Mouse (Mus musculus) left cerebral cortex, postnatal 14 days (tissue): ENCODE data around the gene Gm20721. TPM values are rescaled to one million over a fixed set of nuclear protein-coding genes. Genes with fewer than 3 reads are reported as not detected.
"Not testable (repeated sequence)": the region's sequence is repeated elsewhere in the genome, so short reads cannot be mapped to it uniquely, and the experiment has no call there.

Experiments
- DNase-seq, 2 experiments: peaks; one replicate each; pipeline ENCODE4 v3.0.0; 2021 to 2022; ENCODE audit warnings: low spot score in 2 of 2, mixed read lengths in 1 of 2
- intact Hi-C: fragments of 180-260 bp; cut with DNase I; formaldehyde crosslinking; loops from one replicate; pipeline ENCODE4 v1.15.1; 2025
- total RNA-seq, 2 experiments: library from RNA; stranded (reverse); gene quantifications; 2 replicates each; pipeline ENCODE4 v1.2.3; 2021

Gm20721 gene
- total RNA-seq, 2 experiments from 2014 or later = 2.3 to 2.7 TPM

DNA sequence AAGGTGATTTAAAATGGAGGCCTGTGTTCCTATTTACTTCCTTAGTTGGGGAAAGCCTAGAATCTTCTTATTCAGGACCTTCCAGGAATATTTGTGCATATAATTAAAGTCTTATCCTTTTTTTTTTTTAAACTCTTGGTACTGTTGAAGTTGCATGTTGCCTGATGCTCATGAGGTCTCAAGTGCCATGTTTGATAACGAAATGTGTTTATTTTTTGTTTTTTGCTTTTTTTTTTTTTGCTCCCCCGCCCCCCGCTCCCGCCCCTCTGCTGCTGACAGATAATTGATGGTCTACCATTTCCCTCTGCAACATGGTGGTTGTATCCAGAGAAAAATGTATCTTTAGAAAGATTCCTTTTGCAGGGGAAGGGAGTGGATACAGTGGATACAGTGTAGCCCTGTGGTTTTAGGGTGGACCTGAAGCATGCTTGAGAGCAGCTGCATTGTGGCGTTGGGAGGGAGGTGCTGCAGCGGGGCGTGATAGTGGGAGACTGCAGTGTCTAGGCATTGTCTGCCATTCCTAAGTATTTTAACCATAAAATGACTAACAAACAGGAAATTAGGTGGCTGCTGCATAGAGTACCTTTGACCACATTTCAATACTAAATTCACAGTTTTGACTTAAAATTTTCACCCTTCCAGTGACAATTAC, 13.1 kb downstream of the Gm20721 start:
- no peak for DNase-seq
- intact Hi-C loops = loop anchor here (5.0 kb wide), 1 partner anchor 129 kb away; the partner anchor contains the start of gene Atp5e

DNA sequence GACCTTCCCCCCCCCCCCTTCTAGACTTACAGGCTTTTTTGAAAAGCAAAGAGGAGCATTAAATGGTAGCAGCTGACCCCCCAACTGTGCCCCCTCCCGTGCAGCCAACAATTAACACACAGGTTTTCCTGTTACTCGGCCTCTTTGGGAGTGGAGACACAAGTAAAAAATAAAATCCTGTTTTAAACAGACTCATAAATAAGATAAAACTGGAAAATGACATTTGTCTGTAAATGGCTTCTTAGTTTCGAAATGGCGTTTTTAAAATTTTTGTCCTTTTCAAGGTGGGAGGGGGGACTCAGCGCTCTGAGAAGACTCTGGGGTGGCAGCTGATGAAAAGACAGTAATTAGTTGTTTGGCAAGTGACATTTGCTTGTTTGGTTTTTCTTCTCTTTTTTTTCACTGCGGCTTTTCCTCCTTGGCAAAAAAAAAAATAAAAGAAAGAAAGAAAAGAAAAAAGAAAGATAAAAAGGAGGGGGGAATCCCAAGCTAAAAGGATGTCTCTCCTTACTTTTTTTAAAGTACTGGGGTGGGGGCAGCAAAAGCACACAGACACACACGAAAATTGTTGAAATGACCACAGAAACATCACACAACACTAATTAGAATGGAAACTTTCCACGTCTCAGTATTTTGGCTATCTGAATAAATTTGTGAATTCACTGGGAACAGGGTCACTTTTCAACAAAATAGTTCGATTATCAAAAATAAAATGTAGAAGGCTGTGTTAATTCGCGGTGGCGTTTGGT, 15.1 kb downstream of the Gm20721 start:
- DNase-seq = no peak
- intact Hi-C loops = loop anchor here (5.0 kb wide), 1 partner anchor 131 kb away; the partner anchor contains the start of gene Atp5e

DNA sequence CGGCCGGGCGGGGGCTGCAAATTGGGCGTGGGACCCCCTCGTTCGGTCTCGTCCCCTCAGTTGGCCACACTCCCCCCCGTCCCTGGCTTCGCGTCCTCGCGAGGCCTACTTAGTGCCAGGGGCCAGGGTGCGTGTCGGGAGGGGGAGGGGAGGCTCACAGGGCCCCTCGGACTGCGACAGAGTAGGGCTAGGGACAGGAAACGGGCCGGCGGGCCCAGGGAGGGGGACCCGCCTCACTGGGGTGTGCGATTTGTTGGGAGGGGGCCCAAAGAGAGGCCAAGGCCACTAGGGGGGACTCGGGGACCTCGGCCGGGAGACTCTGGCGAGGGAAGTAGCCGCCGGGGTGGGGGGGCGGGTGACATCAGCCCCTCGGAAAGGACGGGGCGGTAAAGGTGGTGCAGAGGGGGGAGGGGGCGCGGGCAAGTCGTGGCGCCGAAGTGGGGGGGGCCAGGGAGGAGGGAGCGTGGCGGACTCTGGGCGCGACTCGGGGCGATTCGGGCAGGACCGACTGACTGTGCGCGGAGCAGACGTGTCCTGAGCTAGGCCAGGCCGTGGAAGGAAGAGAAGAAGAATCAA, 15.8 kb downstream of the Gm20721 start:
- DNase-seq = peak; percentile 60 to 71
- intact Hi-C loops = loop anchor here (5.0 kb wide), 1 partner anchor 132 kb away; the partner anchor contains the start of gene Atp5e

DNA sequence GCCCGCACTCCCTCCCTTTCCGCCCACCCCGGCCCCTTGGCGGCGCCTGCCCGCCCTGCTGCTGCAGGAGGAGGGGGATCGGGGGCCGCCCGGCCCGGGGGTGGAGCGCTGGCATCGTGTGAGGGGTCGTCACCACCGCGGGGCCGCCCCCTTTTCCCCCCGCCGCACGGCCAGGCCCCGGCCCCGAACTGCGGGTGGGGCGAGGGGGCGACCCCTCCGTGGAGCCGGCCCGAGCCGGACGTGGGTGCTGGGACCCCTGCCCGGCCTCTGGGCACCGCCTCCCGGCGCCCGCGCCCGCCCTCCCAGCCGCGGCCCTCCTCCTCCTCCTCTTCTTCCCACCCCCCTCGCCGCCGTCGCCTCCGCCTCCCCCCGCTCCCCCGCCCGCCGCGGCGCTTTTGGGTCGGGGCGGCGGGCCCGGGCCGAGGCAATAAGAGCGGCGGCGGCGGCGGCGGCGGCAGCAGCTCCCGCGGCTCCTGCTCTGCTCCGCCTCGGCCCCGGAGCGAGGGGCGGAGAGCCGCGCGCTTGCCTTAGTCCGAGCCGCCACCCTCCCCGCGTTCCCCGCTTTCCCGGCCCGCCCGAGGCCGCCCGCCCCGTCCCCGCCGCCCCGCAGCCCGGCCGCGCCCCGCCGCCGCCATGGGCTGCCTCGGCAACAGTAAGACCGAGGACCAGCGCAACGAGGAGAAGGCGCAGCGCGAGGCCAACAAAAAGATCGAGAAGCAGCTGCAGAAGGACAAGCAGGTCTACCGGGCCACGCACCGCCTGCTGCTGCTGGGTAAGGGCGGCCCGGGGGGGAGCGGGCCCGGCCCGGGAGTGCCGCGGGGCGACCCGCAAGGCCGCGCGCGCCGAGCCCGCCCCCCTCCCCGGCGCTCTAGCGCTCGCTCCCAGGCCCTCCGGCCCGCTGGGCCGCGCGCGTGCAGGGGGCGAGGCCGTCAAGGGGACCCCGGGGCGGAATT, 16.6 kb downstream of the Gm20721 start:
- peak; percentile 63 to 75 for DNase-seq
- intact Hi-C loops = loop anchor here (5.0 kb wide), 1 partner anchor 132 kb away; the partner anchor contains the start of gene Atp5e

DNA sequence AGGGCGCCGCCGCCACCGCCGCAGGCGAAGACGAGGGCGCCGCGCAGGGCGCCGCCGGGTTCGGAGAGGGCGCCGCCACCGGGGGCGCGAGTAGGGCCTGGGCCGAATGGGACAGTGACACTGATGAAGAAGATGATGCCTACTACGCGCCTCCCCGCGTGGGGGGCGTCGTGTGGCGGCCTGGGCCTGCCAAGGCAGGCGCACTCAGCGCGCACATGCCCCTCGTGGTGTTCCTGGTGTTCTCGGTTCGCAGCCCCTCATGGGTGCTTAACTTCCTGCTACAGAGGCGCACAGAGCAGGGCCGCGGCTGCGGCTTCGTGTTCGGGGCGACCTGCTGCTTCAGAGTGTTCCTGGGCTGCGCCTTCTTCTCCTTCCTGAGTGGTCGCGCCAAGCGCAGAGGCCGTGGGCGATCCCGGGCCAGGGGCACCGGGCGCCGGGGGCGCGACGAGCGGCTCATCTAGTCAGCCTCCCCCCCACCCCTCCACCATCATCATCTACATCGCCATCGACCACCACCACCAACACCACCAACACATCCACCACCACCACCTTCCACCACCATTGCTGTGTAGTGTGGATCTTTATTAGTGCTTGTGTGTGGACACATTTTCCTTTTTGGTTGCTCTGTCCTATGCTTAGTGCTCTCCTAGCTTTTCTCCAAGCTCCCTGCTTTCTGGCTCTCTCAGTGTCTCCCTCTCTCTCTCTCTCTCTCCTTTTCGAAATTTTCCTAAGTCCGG, 17.4 kb downstream of the Gm20721 start:
- intact Hi-C loops = no loop called here
- no peak for DNase-seq

DNA sequence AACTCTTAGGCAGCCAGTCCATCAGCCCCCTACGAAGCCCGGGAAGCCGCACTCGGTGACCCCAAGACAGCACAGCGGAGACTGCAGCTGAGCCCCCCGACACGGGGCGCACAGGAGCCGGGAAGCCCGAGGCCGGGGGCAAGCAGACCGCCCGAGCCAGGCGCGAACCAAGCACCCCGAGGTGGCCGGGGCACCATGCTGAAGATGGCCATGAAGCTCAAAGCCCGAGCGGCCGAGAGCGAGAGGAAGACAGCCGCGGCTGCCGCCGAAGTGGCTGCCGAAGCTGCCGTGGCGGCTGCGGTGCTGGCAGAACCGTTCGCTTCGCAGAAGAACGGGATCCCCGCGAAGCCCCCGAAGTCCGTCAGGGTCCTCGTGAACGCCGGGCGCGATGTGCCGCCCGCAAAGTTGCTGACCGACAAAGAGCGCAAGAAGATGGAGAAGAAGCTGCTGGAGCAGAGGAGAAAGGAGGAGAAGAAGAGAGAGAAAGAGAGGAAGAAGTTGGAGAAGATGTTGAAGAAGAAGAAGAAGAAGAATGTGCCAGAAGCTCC, 18.1 kb downstream of the Gm20721 start:
- DNase-seq = no peak
- intact Hi-C loops = no loop called here

DNA sequence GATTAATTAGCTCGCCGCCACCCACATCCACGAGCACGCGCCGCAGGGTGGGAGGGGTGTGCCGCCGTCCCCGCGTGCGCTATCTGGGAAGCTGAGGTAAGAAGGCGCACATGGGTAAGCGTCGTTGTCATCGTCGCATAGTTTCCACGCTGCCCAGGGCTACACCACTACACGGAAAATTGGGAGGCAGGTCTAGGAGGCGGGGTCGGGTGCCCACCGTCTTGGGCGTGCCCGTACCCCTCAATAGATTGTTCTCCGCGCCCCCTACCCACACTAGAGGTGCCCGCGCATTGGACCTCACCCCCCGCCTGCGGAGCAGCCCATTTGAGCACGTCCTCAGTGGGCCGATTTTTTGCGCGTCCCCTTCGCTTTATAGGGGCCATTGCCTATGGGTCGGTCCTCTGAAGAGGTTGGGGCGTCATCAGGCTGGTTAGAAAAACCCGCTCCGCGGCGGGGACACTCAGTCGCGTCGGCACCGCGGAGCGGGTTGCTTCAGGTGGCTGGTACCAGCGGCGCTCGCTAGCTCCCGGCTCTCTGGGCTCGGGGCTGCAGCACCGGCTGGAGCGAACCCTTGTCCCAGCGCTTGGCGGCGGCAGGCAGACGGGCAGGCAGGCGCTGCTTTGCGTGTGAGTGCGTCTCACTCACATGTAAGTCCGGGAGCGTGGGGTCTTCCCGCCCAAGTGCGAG, 19.1 kb downstream of the Gm20721 start:
- DNase-seq = peak; percentile 77 to 79
- intact Hi-C loops = no loop called here

DNA sequence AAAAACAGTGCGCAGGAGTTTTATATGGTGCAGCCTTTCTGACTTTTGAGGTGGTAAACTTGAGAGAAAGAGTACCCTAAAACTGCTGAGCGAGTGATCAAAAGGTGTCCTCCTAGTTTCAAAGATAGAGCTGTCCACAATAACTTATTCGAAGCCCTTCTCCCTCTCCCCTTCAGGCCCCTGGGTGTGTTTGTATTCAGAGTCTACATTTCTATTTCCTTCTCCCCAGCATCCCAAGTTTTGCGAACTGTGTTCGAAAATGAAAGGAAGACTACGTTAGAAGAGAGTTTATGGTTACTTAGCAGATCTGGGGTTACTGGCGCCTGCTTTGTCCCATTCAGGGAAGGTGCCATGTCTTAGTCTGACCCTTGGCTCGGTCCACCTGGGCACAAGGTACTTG, 20.0 kb downstream of the Gm20721 start:
- no peak for DNase-seq
- intact Hi-C loops = no loop called here

DNA sequence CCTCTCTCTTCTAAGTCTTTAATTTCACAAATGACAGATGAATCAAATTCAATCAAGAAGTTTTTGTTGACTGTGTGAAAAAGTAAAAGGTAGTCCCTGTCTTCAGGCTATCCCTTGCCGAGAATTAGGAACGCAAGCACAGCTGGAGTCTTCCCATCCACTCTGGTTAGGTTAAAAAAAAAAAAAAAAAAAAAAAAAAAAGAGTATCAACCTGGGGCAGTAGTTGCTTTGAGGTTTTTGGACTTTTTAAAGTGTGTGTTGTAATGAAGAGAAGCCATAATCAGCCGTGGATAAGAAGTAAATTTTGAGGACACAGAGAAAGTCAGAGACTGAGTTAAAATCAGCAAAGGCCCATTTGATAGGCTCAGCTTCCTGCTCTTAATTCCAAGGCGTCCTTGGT, 20.5 kb downstream of the Gm20721 start:
- intact Hi-C loops = no loop called here
- no peak for DNase-seq

DNA sequence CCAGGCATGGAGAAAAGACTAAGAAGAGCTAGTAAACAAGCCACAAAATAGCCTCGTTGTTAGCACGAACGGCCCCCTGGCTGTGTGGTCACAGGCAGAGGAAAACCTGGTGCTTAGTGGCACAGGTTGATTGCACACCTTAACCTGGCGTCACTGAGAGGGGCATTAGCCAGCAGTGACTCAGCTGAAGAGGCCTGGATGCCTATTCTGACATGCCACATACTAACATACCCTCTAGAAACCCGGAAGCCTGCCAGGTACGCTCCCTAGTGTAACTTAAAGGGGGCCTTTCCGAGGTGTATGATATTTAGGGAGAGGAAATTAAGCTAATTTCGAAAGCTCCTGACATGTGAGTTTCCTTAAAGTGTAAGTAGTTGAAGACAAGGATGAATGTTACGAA, 29.9 kb downstream of the Gm20721 start:
- intact Hi-C loops = no loop called here
- no peak for DNase-seq

DNA sequence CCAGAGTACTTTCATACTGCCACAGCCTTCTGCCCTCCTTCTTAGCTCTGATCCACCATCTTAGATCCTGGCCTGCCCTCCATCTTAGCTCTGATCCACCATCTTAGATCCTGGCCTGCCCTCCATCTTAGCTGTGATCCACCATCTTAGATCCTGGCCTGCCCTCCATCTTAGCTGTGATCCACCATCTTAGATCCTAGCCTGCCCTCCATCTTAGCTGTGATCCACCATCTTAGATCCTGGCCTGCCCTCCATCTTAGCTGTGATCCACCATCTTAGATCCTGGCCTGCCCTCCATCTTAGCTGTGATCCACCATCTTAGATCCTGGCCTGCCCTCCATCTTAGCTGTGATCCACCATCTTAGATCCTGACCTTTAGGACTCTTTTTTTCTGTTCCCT, 31.1 kb downstream of the Gm20721 start:
- intact Hi-C loops, DNase-seq: not testable (repeated sequence)

DNA sequence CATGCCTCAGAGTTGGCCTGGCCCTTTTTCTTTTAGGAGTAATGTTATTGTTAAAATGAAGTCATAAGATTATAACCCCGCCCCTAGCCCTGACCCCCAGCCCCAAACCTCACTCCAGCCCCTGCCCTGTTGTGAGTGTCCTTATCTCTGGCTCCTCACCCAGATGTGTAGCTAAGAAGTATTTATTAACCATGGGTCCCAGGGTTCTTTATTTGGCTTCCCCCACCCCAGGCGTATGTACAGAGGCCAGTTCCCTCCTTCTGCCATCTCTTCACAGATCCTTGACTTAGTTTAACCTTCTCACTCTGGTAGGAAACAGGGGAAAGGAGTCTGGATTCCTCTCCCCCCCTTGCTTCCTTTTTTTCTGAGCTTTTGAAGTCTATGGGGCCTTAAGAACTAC, 33.9 kb downstream of the Gm20721 start:
- no peak for DNase-seq
- intact Hi-C loops = loop anchor here (1.0 to 5.0 kb wide), 5 partner anchors 150 to 546 kb away; partner anchors contain the start of gene Atp5e

DNA sequence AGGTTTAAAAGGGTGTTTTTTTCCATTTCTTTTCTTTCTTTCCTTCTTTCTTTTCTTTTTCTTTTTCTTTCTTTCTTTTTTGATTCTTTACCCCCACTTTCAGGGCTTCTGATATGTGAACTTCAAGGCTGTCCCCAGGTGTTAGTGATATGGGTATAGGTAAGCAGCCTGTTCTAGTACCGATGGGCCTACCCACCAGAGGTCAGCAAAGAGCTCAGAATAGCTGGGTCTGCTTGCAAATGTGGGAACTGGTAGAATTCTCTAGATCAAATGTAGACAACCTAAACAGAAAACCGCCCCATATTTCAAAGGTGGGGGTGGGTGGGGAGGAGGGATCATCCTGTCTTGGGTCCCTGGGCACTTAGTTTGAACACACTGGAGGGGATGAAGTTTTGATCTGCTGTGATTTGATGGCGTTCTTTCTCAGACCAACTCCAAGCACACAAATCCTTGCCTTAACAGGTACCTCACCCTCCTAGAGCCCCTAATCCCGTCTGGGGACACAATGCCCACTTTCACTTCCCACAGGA, 34.3 kb downstream of the Gm20721 start:
- intact Hi-C loops = loop anchor here (2.0 to 5.0 kb wide), 4 partner anchors 150 to 547 kb away; partner anchors contain the start of gene Atp5e
- peak; percentile 88 to 89 for DNase-seq

DNA sequence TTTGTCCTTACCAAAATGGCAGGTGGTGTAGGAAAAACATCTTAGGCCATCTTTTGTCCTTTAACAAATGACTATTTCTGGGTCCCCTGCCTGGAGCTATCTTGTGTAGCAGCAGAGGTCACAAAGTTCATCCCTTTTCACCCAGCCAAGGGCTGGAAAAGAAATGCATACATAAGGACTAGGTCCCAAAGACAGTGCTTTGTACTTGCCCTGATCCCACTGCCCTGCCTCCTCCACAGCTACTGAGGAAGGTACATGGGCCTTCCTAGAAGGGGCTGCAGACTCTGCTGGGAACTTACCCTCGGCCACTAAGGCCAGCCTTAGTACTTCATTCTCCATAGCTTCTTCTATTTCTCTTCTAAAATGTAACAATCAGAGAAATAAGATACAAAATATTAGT, 34.9 kb downstream of the Gm20721 start:
- no peak for DNase-seq
- intact Hi-C loops = loop anchor here (1.0 to 5.0 kb wide), 5 partner anchors 151 to 589 kb away; partner anchors contain the start of gene Atp5e

DNA sequence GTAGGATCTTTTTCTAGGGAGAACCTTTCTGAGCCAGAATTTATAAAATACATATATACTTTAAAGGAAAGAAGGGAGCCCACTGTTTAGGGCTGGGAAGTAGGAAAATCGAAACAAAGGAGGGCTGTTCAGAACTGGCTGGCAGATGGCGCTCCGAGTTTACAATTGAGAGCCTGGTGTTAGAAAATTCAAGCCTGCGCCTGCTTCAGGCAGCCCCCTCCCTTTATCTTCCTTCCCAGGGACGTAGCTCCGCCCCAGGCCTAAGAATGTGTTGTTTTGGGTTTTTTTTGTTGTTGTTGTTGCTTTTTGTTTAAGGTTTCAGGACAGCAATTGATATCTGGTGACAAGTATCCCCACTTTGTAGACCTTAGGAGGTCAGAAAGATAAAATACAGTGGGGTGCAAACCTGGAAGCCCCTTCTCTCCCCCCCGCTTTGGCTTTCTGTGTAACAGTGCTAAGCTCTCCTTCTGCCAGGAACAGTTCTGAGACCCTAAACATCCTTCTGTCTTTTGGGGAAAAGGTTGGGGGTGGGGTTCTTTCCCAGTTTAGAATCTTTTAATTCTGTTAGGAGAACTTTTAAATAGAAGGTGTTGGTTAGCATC, 35.5 kb downstream of the Gm20721 start:
- DNase-seq = peak; percentile 67 to 69
- intact Hi-C loops = loop anchor here (1.0 to 5.0 kb wide), 3 partner anchors 151 to 589 kb away; partner anchors contain the start of gene Atp5e

DNA sequence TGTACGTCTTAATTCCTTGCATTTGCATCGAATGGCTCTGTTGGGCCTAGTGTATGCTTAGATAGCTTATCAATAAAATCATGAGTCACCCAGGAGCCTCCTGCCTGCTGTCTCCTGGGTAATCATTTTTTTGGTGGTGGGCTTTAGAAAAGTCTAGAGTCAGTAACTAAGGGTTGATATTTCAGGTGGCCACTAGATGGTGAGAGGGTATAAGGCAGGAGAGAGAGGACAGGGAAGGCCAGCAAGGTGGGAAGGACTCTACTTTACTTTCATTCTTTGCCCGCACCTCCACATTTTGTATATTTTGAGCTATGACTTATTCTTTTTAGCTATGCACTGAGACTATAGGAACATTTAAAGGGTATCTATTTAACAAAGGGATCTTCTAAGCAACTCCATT, 38.6 kb downstream of the Gm20721 start:
- intact Hi-C loops = no loop called here
- no peak for DNase-seq

DNA sequence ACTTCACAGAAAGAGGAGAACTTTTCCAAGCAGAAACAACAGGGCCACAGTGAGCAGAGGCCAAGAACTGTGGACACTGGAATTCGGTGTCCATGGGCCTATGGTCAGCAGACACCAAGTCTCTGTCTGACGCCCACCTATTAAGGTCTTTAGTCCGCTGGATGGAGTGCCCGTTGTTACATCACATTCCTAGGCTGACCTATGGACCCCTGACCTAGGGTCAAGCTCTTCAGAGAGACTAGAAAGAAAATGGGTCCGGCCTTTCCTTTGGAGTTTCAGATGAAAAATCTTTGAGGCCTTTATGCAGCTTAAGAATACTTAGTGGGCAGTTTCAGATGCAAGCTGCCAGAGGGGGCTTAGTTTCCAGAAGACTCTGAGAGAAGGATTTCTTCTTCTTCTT, 40.9 kb downstream of the Gm20721 start:
- intact Hi-C loops = no loop called here

More for the DNA sequence above, 40.9 kb downstream of the Gm20721 start:
- no peak for DNase-seq
